Mouse (Mus musculus) hindbrain, embryonic 15.5 days (tissue): ENCODE data around the gene Ddi1. TPM values are rescaled to one million over a fixed set of nuclear protein-coding genes. Genes with fewer than 3 reads are reported as not detected.
"Not testable (repeated sequence)": the region's sequence is repeated elsewhere in the genome, so short reads cannot be mapped to it uniquely, and the experiment has no call there.

Experiments
- ATAC-seq: fragments of 200-750 bp; cut with Nextera tagmentation; 2 replicates; pipeline ENCODE4 v1.8.0; 2017; ENCODE audit warnings: low read depth, moderate number of reproducible peaks, moderate TSS enrichment; ENCODE audit not compliant: low FRiP score
- H3K27ac ChIP-seq: fragments of 300-500 bp; sonication (generic); replicated peaks from 2 replicates; pipeline ENCODE4 v1.5.1; 2015; ENCODE audit warnings: mild to moderate bottlenecking, inconsistent platforms
- H3K27me3 ChIP-seq: fragments of 300-500 bp; sonication (generic); 2 replicates; pipeline ENCODE4 v1.6.1; 2015; ENCODE audit warnings: control low read depth, inconsistent platforms
- H3K36me3 ChIP-seq: fragments of 300-500 bp; sonication (generic); 2 replicates; pipeline ENCODE4 v1.6.1; 2015; ENCODE audit warnings: control low read depth, inconsistent platforms
- H3K4me1 ChIP-seq: fragments of 300-500 bp; sonication (generic); replicated peaks from 2 replicates; pipeline ENCODE4 v1.6.1; 2015; ENCODE audit warnings: control low read depth, inconsistent platforms
- H3K4me2 ChIP-seq: fragments of 300-500 bp; sonication (generic); 2 replicates; pipeline ENCODE4 v1.6.1; 2015; ENCODE audit warnings: moderate library complexity, mild to moderate bottlenecking, inconsistent platforms
- H3K4me3 ChIP-seq: fragments of 300-500 bp; sonication (generic); 2 replicates; pipeline ENCODE4 v1.5.1; 2015; ENCODE audit warnings: mild to moderate bottlenecking, inconsistent platforms
- H3K9ac ChIP-seq: fragments of 300-500 bp; sonication (generic); 2 replicates; pipeline ENCODE4 v1.6.1; 2015; ENCODE audit warnings: inconsistent platforms
- H3K9me3 ChIP-seq: fragments of 300-500 bp; sonication (generic); 2 replicates; pipeline ENCODE4 v1.6.1; 2016; ENCODE audit warnings: control low read depth, inconsistent platforms
- WGBS: fragments of 180-500 bp; shearing (Covaris S2); methylation state at CpG from one replicate; pipeline ENCODE4 v1.1.7; 2015; 5-methylcytosine and 5-hydroxymethylcytosine counted together
- polyA plus RNA-seq: library from polyadenylated mRNA; unstranded; fragments of >200 nt; fragmentation: Nextera tagmentation; extraction: Ambion mirVana; gene quantifications from 2 replicates; pipeline ENCODE4 v1.2.1, GENCODE M21; 2015

The Ddi1 gene
- polyA plus RNA-seq, 1 experiment from 2014 or later = 0.08 TPM

DNA sequence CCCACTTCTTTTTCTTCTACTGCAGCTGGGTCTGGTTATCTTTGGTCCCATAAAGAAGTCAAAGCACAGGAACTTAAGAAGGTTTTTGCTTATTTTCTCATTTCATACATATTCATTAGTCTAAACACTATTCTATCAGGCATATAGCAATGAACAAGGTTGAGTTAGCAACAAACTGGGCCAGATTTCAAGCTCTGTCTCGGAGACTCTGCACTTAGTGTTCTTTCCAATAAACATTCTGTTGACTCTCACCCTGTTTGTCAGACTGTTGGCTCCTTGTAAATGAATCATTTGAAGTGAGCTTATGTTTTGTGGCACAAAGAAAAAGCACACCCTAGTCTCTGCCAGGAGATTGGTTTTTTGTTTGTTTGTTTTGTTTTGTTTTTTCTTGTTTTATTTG is 19.3 kb downstream of the Ddi1 start:
- Histone ChIP-seq H3K27ac (no peak overlapping the region), H3K9ac (no peak overlapping the region), H3K36me3 (no peaks in the 10 kb centered on the region), H3K4me2 (no peak overlapping the region), H3K27me3 (no peaks in the 10 kb centered on the region), H3K4me1 (peaks cover 3% of the 10 kb centered on the region; the same call in 1 of the 2 replicates), H3K4me3 (no peak overlapping the region), H3K9me3 (no peaks in the 10 kb centered on the region)
- ATAC-seq = peak; percentile 66; the same call in 1 of the 2 replicates
- WGBS = 53% methylated on average over 1 of the region's 1 CpGs

DNA sequence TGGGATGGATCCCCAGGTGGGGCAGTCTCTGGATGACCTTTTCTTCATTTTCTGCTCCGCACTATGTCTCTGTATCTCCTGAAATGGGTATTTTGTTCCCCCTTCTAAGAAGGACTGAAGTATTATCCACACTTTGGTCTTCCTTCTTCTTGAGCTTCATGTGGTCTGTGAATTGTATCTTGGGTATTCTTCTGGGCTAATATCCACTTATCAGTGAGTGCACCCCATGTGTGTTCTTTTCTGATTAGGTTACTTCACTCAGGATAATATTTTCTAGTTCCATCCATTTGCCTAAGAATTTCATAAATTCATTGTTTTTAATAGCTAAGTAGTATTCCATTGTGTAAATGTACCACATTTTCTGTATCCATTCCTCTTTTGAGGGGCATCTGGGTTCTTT is 33.7 kb downstream of the Ddi1 start:
- not testable (repeated sequence) for ATAC-seq, H3K27ac ChIP-seq, H3K27me3 ChIP-seq, H3K4me2 ChIP-seq, H3K9ac ChIP-seq, H3K9me3 ChIP-seq, H3K36me3 ChIP-seq, H3K4me3 ChIP-seq, H3K4me1 ChIP-seq
- WGBS = 95% methylated on average over 1 of the region's 1 CpGs

DNA sequence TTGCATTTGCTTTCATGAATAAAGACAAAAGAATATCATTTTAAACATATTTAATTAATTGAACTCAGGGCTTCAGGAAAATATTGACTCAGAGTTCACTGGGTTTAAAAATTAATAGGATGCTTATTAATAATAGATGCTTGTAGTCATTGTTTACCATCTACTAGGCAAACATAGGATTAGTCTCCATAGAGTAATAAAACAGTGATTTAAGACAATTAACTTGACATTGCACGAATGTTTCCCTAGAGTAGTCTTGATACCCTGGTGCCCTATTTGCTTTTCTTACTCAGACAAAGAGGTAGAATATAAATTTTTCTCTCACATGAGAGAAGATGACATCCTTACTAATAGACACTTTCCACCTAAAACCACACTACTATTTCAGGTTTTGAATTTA is 52.1 kb downstream of the Ddi1 start:
- ATAC-seq = no peak
- H3K9ac ChIP-seq = no peak overlapping the region
- WGBS = 59% methylated on average over 1 of the region's 1 CpGs
- H3K36me3 ChIP-seq = no peaks in the 10 kb centered on the region
- no peak overlapping the region for H3K27ac ChIP-seq
- no peaks in the 10 kb centered on the region for H3K27me3 ChIP-seq
- no peak overlapping the region for H3K4me2 ChIP-seq
- no peaks in the 10 kb centered on the region for H3K9me3 ChIP-seq
- H3K4me3 ChIP-seq = no peak overlapping the region
- no peaks in the 10 kb centered on the region for H3K4me1 ChIP-seq

DNA sequence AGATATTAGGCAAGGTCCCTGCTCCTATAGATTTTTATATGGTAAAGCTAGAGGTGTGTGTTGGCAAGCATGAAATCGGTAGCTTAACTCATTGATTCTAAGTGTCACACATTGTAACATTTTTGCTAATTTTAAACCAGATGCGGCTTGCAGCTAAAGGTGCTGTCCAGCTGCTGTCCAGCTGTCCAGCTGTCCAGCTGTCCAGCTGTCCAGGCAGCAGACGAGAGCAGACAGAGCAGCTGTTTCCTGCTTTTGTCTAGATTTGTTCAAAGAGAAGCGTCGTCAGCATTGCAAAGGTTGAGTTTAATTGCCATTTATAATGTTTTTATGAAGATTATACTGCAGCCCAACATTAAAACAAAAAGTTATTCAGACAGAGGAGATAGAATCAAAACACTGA is 56.8 kb downstream of the Ddi1 start:
- Histone ChIP-seq H3K4me1 (no peaks in the 10 kb centered on the region), H3K4me3 (no peak overlapping the region), H3K27ac (no peak overlapping the region), H3K9ac (no peak overlapping the region), H3K36me3 (no peaks in the 10 kb centered on the region), H3K9me3 (no peaks in the 10 kb centered on the region), H3K4me2 (no peak overlapping the region), H3K27me3 (no peaks in the 10 kb centered on the region)
- ATAC-seq = no peak
- WGBS = 76% methylated on average over 5 of the region's 5 CpGs

Other genes starting within 250 kb of the Ddi1 start
- gene Pdgfd, start 101.3 kb downstream of the Ddi1 start, polyA plus RNA-seq = 4.2 and 4.7 TPM in 2 replicates